Mouse (Mus musculus) forebrain, embryonic 11.5 days (tissue): ENCODE measurements at regions not wholly inside any gene's neighbourhood (a gene's known extent, or its start where the extent isn't known, plus 50 kb on each side); places are given as distances from the start of the nearest gene placed in this dataset.

Source experiments
- ATAC-seq: fragments of 200-750 bp; cut with Nextera tagmentation; replicated peaks from 2 replicates; pipeline ENCODE4 v1.8.0; 2017; ENCODE audit warnings: moderate TSS enrichment; ENCODE audit not compliant: low FRiP score
- DNase-seq: peaks from one replicate; pipeline ENCODE4 v3.0.0-alpha.2; 2017; ENCODE audit warnings: low spot score
- H3K27ac ChIP-seq: fragments of 300-500 bp; sonication (generic); 2 replicates; pipeline ENCODE4 v1.5.1; 2014; ENCODE audit warnings: low read depth, low read length
- H3K27me3 ChIP-seq: fragments of 300-500 bp; sonication (generic); 2 replicates; pipeline ENCODE4 v1.6.1; 2014; ENCODE audit warnings: mild to moderate bottlenecking, low read length, mixed read lengths; ENCODE audit not compliant: control insufficient read depth, insufficient read depth
- H3K36me3 ChIP-seq: fragments of 300-500 bp; sonication (generic); 2 replicates; pipeline ENCODE4 v1.6.1; 2014; ENCODE audit warnings: mild to moderate bottlenecking, low read length, moderate library complexity, mixed read lengths; ENCODE audit not compliant: control insufficient read depth, insufficient read depth
- H3K4me1 ChIP-seq: fragments of 300-500 bp; sonication (generic); replicated peaks from 2 replicates; pipeline ENCODE4 v1.6.1; 2014; ENCODE audit warnings: low read length, mixed read lengths; ENCODE audit not compliant: control insufficient read depth, insufficient read depth
- H3K4me2 ChIP-seq: fragments of 300-500 bp; sonication (generic); 2 replicates; pipeline ENCODE4 v1.6.1; 2014; ENCODE audit warnings: low read depth, mild to moderate bottlenecking, low read length, moderate library complexity, mixed read lengths; ENCODE audit not compliant: severe bottlenecking
- H3K4me3 ChIP-seq: fragments of 300-500 bp; sonication (generic); 2 replicates; pipeline ENCODE4 v1.5.1; 2014; ENCODE audit warnings: low read depth, low read length
- H3K9ac ChIP-seq: fragments of 300-500 bp; sonication (generic); 2 replicates; pipeline ENCODE4 v1.6.1; 2014; ENCODE audit warnings: low read length
- H3K9me3 ChIP-seq: fragments of 300-500 bp; sonication (generic); 2 replicates; pipeline ENCODE4 v1.6.1; 2016; ENCODE audit warnings: low read length, mixed read lengths; ENCODE audit not compliant: control insufficient read depth
- WGBS: fragments of 180-500 bp; shearing (Covaris S2); extraction: QIAGEN DNeasy Blood & Tissue Kit; methylation state at CpG from one replicate; pipeline ENCODE4 v1.1.7; 2014; 5-methylcytosine and 5-hydroxymethylcytosine counted together

- no peaks in the 10 kb centered on the region for H3K9me3 ChIP-seq
- no peaks in the 10 kb centered on the region for H3K4me1 ChIP-seq
- no peak for DNase-seq
- no peak overlapping the region for H3K9ac ChIP-seq
- H3K4me3 ChIP-seq = no peak overlapping the region
- ATAC-seq = no peak
- no peaks in the 10 kb centered on the region for H3K27me3 ChIP-seq
- WGBS = 89% methylated on average over 9 of the region's 9 CpGs
- H3K36me3 ChIP-seq = no peaks in the 10 kb centered on the region
- no peak overlapping the region for H3K4me2 ChIP-seq
- H3K27ac ChIP-seq = no peak overlapping the region
These were observed 108.4 kb upstream of the Twist2 start for GRCm38 (mm10) chr1:91692709-91693460.

- Histone ChIP-seq H3K4me2 (no peak overlapping the region), H3K27me3 (no peaks in the 10 kb centered on the region), H3K4me3 (no peak overlapping the region), H3K27ac (no peak overlapping the region), H3K4me1 (no peaks in the 10 kb centered on the region), H3K9me3 (no peaks in the 10 kb centered on the region), H3K9ac (no peak overlapping the region), H3K36me3 (no peaks in the 10 kb centered on the region)
- DNase-seq = no peak
- WGBS = 88% methylated on average over 8 of the region's 8 CpGs
- no peak for ATAC-seq
These were observed 104.2 kb upstream of the Twist2 start for GRCm38 (mm10) chr1:91697053-91697452.

- no peak overlapping the region for H3K27ac ChIP-seq
- no peaks in the 10 kb centered on the region for H3K27me3 ChIP-seq
- DNase-seq (no peak), ATAC-seq (no peak)
- H3K4me1 ChIP-seq = no peaks in the 10 kb centered on the region
- no peaks in the 10 kb centered on the region for H3K9me3 ChIP-seq
- H3K4me2 ChIP-seq = no peak overlapping the region
- H3K9ac ChIP-seq = no peak overlapping the region
- no peaks in the 10 kb centered on the region for H3K36me3 ChIP-seq
- no peak overlapping the region for H3K4me3 ChIP-seq
- 89% methylated on average over 12 of the region's 12 CpGs for WGBS
These were observed 99.8 kb upstream of the Twist2 start for GRCm38 (mm10) chr1:91701475-91701874.

GRCm38 (mm10) chr1:91702021-91702420 is 99.2 kb upstream of the Twist2 start:
- no peaks in the 10 kb centered on the region for H3K36me3 ChIP-seq
- no peak overlapping the region for H3K4me2 ChIP-seq
- H3K4me1 ChIP-seq = no peaks in the 10 kb centered on the region
- H3K27ac ChIP-seq = no peak overlapping the region
- no peaks in the 10 kb centered on the region for H3K27me3 ChIP-seq
- no peak for ATAC-seq
- no peak overlapping the region for H3K9ac ChIP-seq
- no peaks in the 10 kb centered on the region for H3K9me3 ChIP-seq
- H3K4me3 ChIP-seq = no peak overlapping the region
- no peak for DNase-seq
- 86% methylated on average over 6 of the region's 6 CpGs for WGBS

- Histone ChIP-seq H3K27me3 (no peaks in the 10 kb centered on the region), H3K4me3 (no peak overlapping the region), H3K9me3 (no peaks in the 10 kb centered on the region), H3K4me1 (no peaks in the 10 kb centered on the region), H3K36me3 (no peaks in the 10 kb centered on the region), H3K27ac (no peak overlapping the region), H3K9ac (no peak overlapping the region), H3K4me2 (no peak overlapping the region)
- ATAC-seq (no peak), DNase-seq (no peak)
These were observed 98.5 kb upstream of the Twist2 start for GRCm38 (mm10) chr1:91702737-91703136.

- H3K4me3 ChIP-seq = no peak overlapping the region
- no peak overlapping the region for H3K27ac ChIP-seq
- WGBS = 86% methylated on average over 9 of the region's 9 CpGs
These were observed 95.8 kb upstream of the Twist2 start for GRCm38 (mm10) chr1:91705451-91705850.

GRCm38 (mm10) chr1:91708550-91709243 is 92.6 kb upstream of the Twist2 start:
- WGBS = 79% methylated on average over 7 of the region's 7 CpGs
- H3K27me3 ChIP-seq = no peaks in the 10 kb centered on the region
- H3K9me3 ChIP-seq = no peaks in the 10 kb centered on the region

More at GRCm38 (mm10) chr1:91705451-91705850, 95.8 kb upstream of the Twist2 start:
- H3K9ac ChIP-seq = no peak overlapping the region
- ATAC-seq (no peak), DNase-seq (no peak)
- H3K4me1 ChIP-seq = no peaks in the 10 kb centered on the region
- no peaks in the 10 kb centered on the region for H3K36me3 ChIP-seq
- no peaks in the 10 kb centered on the region for H3K9me3 ChIP-seq
- H3K4me2 ChIP-seq = no peak overlapping the region
- no peaks in the 10 kb centered on the region for H3K27me3 ChIP-seq

GRCm38 (mm10) chr1:91709244-91709600 is 92.0 kb upstream of the Twist2 start:
- no peak for ATAC-seq

More at GRCm38 (mm10) chr1:91708550-91709243, 92.6 kb upstream of the Twist2 start:
- no peak for DNase-seq
- Histone ChIP-seq H3K9ac (no peak overlapping the region), H3K4me2 (no peak overlapping the region), H3K27ac (no peak overlapping the region), H3K4me1 (no peaks in the 10 kb centered on the region), H3K36me3 (no peaks in the 10 kb centered on the region), H3K4me3 (no peak overlapping the region)
- no peak for ATAC-seq

GRCm38 (mm10) chr1:91713131-91713530 is 88.1 kb upstream of the Twist2 start:
- H3K27ac ChIP-seq = no peak overlapping the region
- no peaks in the 10 kb centered on the region for H3K27me3 ChIP-seq
- no peaks in the 10 kb centered on the region for H3K4me1 ChIP-seq
- no peaks in the 10 kb centered on the region for H3K36me3 ChIP-seq
- no peak overlapping the region for H3K4me2 ChIP-seq
- no peak overlapping the region for H3K9ac ChIP-seq
- no peak overlapping the region for H3K4me3 ChIP-seq
- DNase-seq = no peak
- ATAC-seq = no peak
- 92% methylated on average over 11 of the region's 11 CpGs for WGBS
- no peaks in the 10 kb centered on the region for H3K9me3 ChIP-seq

More at GRCm38 (mm10) chr1:91709244-91709600, 92.0 kb upstream of the Twist2 start:
- Histone ChIP-seq H3K9ac (no peak overlapping the region), H3K27me3 (no peaks in the 10 kb centered on the region), H3K9me3 (no peaks in the 10 kb centered on the region), H3K4me3 (no peak overlapping the region), H3K4me1 (no peaks in the 10 kb centered on the region), H3K4me2 (no peak overlapping the region), H3K36me3 (no peaks in the 10 kb centered on the region), H3K27ac (no peak overlapping the region)
- WGBS = 91% methylated on average over 1 of the region's 1 CpGs
- DNase-seq = no peak
